Mouse (Mus musculus) heart, embryonic 11.5 days (tissue): ENCODE data around the gene Rnasek. TPM values are rescaled to one million over a fixed set of nuclear protein-coding genes. Genes with fewer than 3 reads are reported as not detected.

Source experiments
- ATAC-seq: fragments of 200-750 bp; cut with Nextera tagmentation; replicated peaks from 2 replicates; pipeline ENCODE4 v1.8.0; 2017; ENCODE audit warnings: moderate library complexity; ENCODE audit not compliant: insufficient number of reproducible peaks, low FRiP score, low TSS enrichment
- H3K27ac ChIP-seq: fragments of 300-500 bp; sonication (generic); 2 replicates; pipeline ENCODE4 v1.5.1; 2014; ENCODE audit warnings: mild to moderate bottlenecking, low read depth, low read length
- H3K27me3 ChIP-seq: fragments of 300-500 bp; sonication (generic); 2 replicates; pipeline ENCODE4 v1.6.1; 2014; ENCODE audit warnings: mild to moderate bottlenecking, low read length, mixed read lengths; ENCODE audit not compliant: control insufficient read depth, insufficient read depth
- H3K36me3 ChIP-seq: fragments of 300-500 bp; sonication (generic); 2 replicates; pipeline ENCODE4 v1.6.1; 2014; ENCODE audit warnings: mild to moderate bottlenecking, low read length, moderate library complexity, mixed read lengths; ENCODE audit not compliant: control insufficient read depth, insufficient read depth
- H3K4me1 ChIP-seq: fragments of 300-500 bp; sonication (generic); 2 replicates; pipeline ENCODE4 v1.6.1; 2014; ENCODE audit warnings: low read length; ENCODE audit not compliant: control insufficient read depth, insufficient read depth
- H3K4me2 ChIP-seq: fragments of 300-500 bp; sonication (generic); 2 replicates; pipeline ENCODE4 v1.6.1; 2014; ENCODE audit warnings: mild to moderate bottlenecking, moderate library complexity
- H3K4me3 ChIP-seq: fragments of 300-500 bp; sonication (generic); 2 replicates; pipeline ENCODE4 v1.5.1; 2014; ENCODE audit warnings: low read depth, low read length
- H3K9ac ChIP-seq: fragments of 300-500 bp; sonication (generic); 2 replicates; pipeline ENCODE4 v1.6.1; 2014; ENCODE audit warnings: mild to moderate bottlenecking, low read depth, low read length, moderate library complexity
- H3K9me3 ChIP-seq: fragments of 300-500 bp; sonication (generic); replicated peaks from 2 replicates; pipeline ENCODE4 v1.6.1; 2016; ENCODE audit warnings: low read length; ENCODE audit not compliant: control insufficient read depth
- WGBS: fragments of 180-500 bp; shearing (Covaris S2); extraction: QIAGEN DNeasy Blood & Tissue Kit; methylation state at CpG from one replicate; pipeline ENCODE4 v1.1.7; 2014; ENCODE audit not compliant: insufficient replicate concordance; 5-methylcytosine and 5-hydroxymethylcytosine counted together
- polyA plus RNA-seq: library from polyadenylated mRNA; unstranded; fragments of >200 nt; fragmentation: Nextera tagmentation; extraction: Ambion mirVana; gene quantifications from 2 replicates; pipeline ENCODE4 v1.2.1, GENCODE M21; 2014

Gene Rnasek
- polyA plus RNA-seq, 1 experiment from 2014 or later: 183 TPM

DNA sequence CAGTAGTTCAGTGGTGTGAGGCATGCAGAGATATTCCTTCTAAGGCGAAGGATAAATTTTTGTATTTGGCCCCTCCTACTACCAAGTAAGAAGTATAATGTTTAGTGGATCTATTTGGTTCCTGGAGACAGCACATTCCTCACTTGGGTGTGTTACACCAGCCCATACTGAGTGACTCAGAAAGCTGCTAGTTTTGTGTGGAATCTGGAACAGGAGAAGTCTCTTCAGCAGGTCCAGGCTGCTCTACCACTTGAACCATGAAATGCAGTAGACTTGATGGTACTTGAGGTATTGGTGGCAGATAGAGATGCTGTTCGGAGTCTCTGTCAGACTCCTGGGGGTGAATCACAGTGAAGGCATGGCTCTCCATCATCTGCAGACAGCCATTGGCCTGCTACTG lies 29.0 kb downstream of the Rnasek start:
- Histone ChIP-seq H3K4me1 (peaks cover 16% of the 10 kb centered on the region), H3K27me3 (peaks cover 34% of the 10 kb centered on the region)
- 72% methylated on average over 2 of the region's 2 CpGs for WGBS

DNA sequence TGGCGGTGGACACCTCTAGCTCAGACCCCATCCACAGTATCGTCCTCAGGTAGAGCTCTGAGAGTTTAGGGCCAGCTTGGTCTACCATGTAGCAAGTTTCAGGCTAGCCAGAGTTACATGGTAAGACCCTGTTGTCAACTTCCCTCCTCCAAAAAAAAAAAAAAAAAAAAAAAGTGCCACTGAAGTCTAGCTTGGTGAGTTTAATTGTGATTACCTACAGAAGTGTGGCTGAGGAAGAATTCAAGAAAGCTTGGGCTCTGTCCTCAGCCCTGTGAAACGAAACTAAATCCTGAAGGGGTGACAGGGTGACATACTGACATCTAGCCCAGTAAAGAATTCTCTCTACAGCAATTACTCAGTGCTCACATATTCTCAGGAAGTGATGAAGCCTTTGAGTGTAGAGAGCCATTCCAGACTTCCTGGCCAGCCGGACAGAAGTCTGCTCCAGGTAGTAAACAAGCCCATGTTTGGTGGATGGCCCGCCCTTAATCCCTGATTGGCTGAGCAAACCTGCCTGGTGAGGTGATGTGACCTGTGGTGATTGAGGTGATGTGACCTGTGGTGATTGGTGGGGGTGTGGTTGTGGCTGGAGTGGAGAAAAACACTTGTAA lies 30.8 kb downstream of the Rnasek start:
- Histone ChIP-seq H3K4me3 (no peak overlapping the region), H3K27me3 (peaks cover 19% of the 10 kb centered on the region), H3K4me1 (peaks cover 3% of the 10 kb centered on the region), H3K9me3 (no peaks in the 10 kb centered on the region), H3K36me3 (no peaks in the 10 kb centered on the region), H3K9ac (no peak overlapping the region), H3K4me2 (no peak overlapping the region), H3K27ac (no peak overlapping the region)
- WGBS: 61% methylated on average over 5 of the region's 5 CpGs
- ATAC-seq: no peak

More for the DNA sequence above, 29.0 kb downstream of the Rnasek start:
- H3K9ac ChIP-seq: no peak overlapping the region
- no peaks in the 10 kb centered on the region for H3K36me3 ChIP-seq
- H3K9me3 ChIP-seq: no peaks in the 10 kb centered on the region
- H3K4me3 ChIP-seq: no peak overlapping the region
- H3K27ac ChIP-seq: no peak overlapping the region
- ATAC-seq: no peak
- no peak overlapping the region for H3K4me2 ChIP-seq

DNA sequence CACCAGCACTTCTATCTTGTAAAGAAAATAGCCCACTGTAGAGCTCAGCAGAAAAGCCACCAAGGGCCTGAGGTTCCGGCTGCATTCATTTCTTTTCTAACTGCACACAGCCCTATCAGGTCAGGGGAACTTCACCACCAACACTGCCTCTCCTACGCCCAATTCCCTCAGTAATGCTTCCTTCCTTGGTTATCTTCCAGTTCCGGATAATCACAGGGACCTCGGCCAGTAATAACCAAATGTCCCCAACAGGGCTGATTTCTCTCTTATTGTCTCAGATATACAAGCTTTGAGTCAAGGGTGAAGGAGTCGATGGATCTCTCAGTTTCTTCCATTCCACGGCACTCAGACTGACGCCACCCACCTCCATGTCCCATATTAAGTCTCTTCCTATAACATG lies 32.4 kb downstream of the Rnasek start:
- Histone ChIP-seq H3K27me3 (peaks cover 6% of the 10 kb centered on the region; the same call in 1 of the 2 replicates), H3K4me2 (no peak overlapping the region), H3K4me1 (no peaks in the 10 kb centered on the region), H3K27ac (no peak overlapping the region), H3K9me3 (no peaks in the 10 kb centered on the region), H3K36me3 (no peaks in the 10 kb centered on the region), H3K9ac (no peak overlapping the region), H3K4me3 (no peak overlapping the region)
- WGBS: 62% methylated on average over 7 of the region's 7 CpGs
- no peak for ATAC-seq

- no peak overlapping the region for H3K9ac ChIP-seq
- peaks cover 6% of the 10 kb centered on the region; the same call in 1 of the 2 replicates for H3K27me3 ChIP-seq
- no peaks in the 10 kb centered on the region for H3K9me3 ChIP-seq
- no peak overlapping the region for H3K4me2 ChIP-seq
- no peak overlapping the region for H3K4me3 ChIP-seq
- no peak overlapping the region for H3K27ac ChIP-seq
- 64% methylated on average over 2 of the region's 2 CpGs for WGBS
- ATAC-seq: no peak
- no peaks in the 10 kb centered on the region for H3K36me3 ChIP-seq
- no peaks in the 10 kb centered on the region for H3K4me1 ChIP-seq
Measured at GRCm38 (mm10) chr11:70206801-70207200, 32.8 kb downstream of the Rnasek start.

DNA sequence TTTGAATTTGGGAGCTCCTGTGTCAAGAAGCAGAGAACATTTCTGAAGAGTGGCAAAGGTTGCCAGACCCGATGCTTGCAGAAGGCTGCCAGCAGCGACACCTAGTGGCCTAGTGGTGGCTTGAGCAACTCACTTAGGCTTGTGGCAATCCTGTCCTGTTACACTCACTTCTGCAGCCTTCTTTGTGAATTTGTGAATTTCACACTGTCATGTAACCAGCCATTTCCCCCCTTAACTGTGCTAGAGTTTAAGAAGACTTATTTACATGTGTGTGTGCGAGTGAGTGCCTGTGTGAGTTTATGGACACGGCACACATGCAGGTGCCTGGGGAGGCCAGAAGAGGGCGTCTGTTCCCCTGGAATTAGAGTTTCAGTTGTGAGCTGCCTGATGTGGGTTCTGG lies 38.0 kb downstream of the Rnasek start:
- Histone ChIP-seq H3K4me2 (no peak overlapping the region), H3K4me3 (no peak overlapping the region), H3K9ac (no peak overlapping the region), H3K27ac (no peak overlapping the region), H3K9me3 (no peaks in the 10 kb centered on the region), H3K36me3 (no peaks in the 10 kb centered on the region), H3K27me3 (peaks cover 4% of the 10 kb centered on the region; the same call in 1 of the 2 replicates), H3K4me1 (no peaks in the 10 kb centered on the region)
- no peak for ATAC-seq
- WGBS: 33% methylated on average over 5 of the region's 5 CpGs

DNA sequence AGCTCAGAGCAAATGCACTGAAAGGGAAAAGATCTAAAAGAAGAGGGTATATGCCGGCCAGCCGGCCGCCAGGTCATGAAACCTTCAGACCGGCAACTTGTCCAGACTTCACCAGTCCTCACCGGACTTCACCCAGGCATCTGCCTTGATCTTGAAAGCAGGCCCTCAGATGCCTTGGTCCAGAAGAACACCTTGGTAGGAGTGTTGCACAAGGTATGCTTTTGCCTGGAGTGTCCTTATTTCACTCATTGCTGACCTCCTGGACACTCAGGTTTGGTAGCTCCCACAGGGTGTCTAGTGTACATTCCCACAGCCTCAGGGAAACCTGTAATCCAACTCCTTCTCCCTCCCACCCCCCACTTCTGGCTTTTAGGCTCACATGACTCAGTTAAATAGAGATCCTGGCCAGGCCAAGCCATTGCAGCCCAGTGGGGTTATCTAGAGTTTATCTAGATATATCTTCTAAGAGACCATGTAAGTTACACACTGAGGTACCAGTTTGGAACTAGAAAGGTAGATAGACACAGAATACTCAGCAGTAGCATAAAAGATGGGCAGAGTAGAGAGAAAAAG lies 39.5 kb downstream of the Rnasek start:
- Histone ChIP-seq H3K9me3 (no peaks in the 10 kb centered on the region), H3K4me3 (no peak overlapping the region), H3K27ac (no peak overlapping the region), H3K9ac (no peak overlapping the region), H3K4me2 (no peak overlapping the region), H3K27me3 (peaks cover 3% of the 10 kb centered on the region; the same call in 1 of the 2 replicates), H3K4me1 (no peaks in the 10 kb centered on the region), H3K36me3 (no peaks in the 10 kb centered on the region)
- ATAC-seq: no peak
- 85% methylated on average over 5 of the region's 5 CpGs for WGBS

DNA sequence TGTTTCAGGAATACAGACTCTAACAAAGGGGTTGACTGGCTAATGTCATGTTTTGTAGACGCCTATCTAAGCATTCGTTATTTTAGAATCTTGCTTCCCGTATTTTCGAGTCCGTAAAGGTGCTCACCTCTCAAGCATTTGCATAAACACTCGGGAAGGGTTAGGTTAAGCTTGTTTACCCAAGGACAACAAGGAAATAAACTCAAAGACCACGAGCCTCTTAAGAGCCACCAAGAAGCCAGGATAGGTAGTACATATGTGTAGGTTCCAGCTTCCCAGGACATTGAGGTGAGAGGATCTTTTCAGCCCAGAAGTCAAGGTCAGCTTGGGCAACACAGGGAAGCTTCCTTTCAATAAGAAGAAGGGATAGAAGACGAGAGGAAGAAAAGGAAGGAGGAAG lies 40.5 kb downstream of the Rnasek start:
- no peaks in the 10 kb centered on the region for H3K36me3 ChIP-seq
- H3K9ac ChIP-seq: no peak overlapping the region
- H3K4me2 ChIP-seq: no peak overlapping the region
- H3K9me3 ChIP-seq: no peaks in the 10 kb centered on the region
- H3K27ac ChIP-seq: no peak overlapping the region
- no peak overlapping the region for H3K4me3 ChIP-seq
- WGBS: 76% methylated on average over 8 of the region's 8 CpGs
- no peak for ATAC-seq
- H3K27me3 ChIP-seq: no peaks in the 10 kb centered on the region
- H3K4me1 ChIP-seq: no peaks in the 10 kb centered on the region

GRCm38 (mm10) chr11:70198332-70198731 lies 41.3 kb downstream of the Rnasek start:
- H3K9ac ChIP-seq: no peak overlapping the region

More at GRCm38 (mm10) chr11:70198332-70198731, 41.3 kb downstream of the Rnasek start:
- Histone ChIP-seq H3K4me2 (no peak overlapping the region), H3K9me3 (no peaks in the 10 kb centered on the region), H3K27me3 (no peaks in the 10 kb centered on the region), H3K4me1 (no peaks in the 10 kb centered on the region), H3K4me3 (no peak overlapping the region), H3K36me3 (no peaks in the 10 kb centered on the region), H3K27ac (no peak overlapping the region)
- no peak for ATAC-seq
- WGBS: 83% methylated on average over 3 of the region's 3 CpGs
